Comparison of ENCODE assay signal across 1 mouse cellular context in genomic region chr1:65169947-65170346, GRCm38 (mm10).
TF ChIP-seq lines count a peak whose summit lies in the region.

No protein-coding gene starts in this region.

TF ChIP-seq in MEL, 35 proteins besides CTCF, POLR2A, EP300 and RAD21 (continued from another document):
- TF ChIP-seq BHLHE40 (IDR thresholded peaks at IDR 0.05; ENCODE audit: borderline replicate concordance, low read depth, low read length) = no peak
- peak; percentile 98 for TF ChIP-seq RCOR1 (IDR thresholded peaks at IDR 0.05; ENCODE audit: low read depth, low read length)
- no peak for TF ChIP-seq USF1 (IDR thresholded peaks at IDR 0.05; ENCODE audit: low read depth, low read length)
- TF ChIP-seq TBP (IDR thresholded peaks at IDR 0.05; ENCODE audit: low read depth, low read length) = no peak
- TF ChIP-seq SIN3A (IDR thresholded peaks at IDR 0.05; ENCODE audit: low read length) = peak; percentile 66
- TF ChIP-seq ETS1 (IDR thresholded peaks at IDR 0.05; ENCODE audit: low read depth, low read length) = peak; percentile 81
- no peak for TF ChIP-seq ZC3H11A (IDR thresholded peaks at IDR 0.05; ENCODE audit: low read depth, low read length)
- TF ChIP-seq TAL1 (IDR thresholded peaks at IDR 0.05; ENCODE audit: low read length) = peak; percentile 73
- TF ChIP-seq TCF12 (IDR thresholded peaks at IDR 0.05; ENCODE audit: low read depth, low read length) = peak; percentile 84
TF ChIP-seq in MEL: peak in this region for 8.
